Mouse (Mus musculus) urinary bladder, postnatal 25 days (tissue): Measurements from ENCODE around the gene Krt7.
A peak's percentile ranks its signal among the peaks of the same experiment; 100 is the strongest.

Source experiments
- DNase-seq: peaks from one replicate; pipeline ENCODE4 v3.0.0; 2022; ENCODE audit warnings: low spot score

Gene Krt7

GRCm38 (mm10) chr15:101410775-101411174, at the start of gene Krt7:
Krt7 (plus strand) TSS chr15:101411043.
- DNase-seq, result no peak

DNA sequence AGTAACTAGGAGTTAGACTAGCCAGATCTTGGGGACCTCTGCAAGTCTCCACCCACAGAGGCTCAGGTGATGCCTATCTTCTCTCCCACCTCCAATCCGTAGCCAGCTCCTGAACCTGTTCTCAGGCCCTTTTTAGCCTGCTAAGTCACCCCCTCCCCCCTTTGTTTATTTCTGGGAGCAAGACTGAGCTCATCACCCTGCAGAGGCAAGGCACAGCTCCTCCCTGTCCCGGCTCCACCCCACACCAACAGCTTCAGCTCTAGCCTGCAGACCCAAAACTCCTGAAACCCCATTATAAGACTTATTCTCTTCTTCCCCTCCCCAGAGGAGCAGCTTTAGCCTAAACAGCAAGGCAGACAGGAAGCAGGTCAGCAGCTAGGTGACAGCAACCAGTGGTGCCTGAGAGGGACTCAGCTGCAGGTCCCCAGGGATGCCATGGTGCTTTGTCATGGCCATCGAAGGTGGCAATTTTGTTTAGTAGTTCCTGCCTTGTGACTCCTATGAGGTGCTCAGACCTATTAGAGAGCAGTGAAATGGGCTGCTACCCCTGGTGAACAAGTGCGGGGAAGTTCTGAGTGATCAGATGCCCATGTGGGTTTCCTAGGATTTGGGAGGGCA, 48.3 kb upstream of the Krt7 start:
- DNase-seq, result no peak

DNA sequence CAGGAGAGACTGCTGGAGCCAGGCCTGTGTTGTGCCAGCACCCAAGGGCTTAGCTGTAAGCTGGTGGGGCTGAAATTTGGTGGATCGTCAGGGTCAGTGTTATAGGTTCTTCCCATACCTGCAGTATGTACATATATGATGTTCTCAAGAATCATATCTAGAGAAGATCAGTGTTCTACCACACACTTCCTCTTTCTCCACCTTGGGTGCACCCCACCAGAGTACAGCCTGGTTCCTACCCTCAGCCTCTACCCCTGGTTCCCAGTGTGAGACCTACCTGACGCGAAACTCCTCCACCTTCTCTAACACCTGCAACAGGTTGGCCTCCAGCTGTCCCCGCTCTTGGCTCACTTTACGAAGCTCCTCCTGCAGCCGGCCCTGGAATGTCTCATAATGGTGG, 46.9 kb upstream of the Krt7 start:
- DNase-seq, result no peak

DNA sequence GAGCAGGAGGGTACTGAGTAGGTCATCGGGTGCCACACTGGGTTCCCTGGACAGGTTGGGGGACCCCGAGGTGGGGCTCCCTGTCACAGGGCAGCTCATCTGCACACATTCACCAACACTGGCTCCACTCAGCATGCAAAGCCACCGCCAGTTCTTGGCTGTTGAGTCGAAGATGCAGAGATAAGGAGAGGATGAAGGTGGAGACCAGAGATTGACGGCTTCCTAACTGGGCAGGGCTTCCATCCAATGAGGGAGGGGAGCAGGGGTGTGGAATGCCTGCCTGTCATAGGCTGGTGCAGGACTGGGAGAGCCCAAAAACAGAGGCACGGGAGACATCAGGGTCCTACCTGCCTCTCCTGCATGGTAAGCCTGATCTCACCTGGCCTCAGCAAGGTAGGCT, 46.4 kb upstream of the Krt7 start:
- no peak for DNase-seq

DNA sequence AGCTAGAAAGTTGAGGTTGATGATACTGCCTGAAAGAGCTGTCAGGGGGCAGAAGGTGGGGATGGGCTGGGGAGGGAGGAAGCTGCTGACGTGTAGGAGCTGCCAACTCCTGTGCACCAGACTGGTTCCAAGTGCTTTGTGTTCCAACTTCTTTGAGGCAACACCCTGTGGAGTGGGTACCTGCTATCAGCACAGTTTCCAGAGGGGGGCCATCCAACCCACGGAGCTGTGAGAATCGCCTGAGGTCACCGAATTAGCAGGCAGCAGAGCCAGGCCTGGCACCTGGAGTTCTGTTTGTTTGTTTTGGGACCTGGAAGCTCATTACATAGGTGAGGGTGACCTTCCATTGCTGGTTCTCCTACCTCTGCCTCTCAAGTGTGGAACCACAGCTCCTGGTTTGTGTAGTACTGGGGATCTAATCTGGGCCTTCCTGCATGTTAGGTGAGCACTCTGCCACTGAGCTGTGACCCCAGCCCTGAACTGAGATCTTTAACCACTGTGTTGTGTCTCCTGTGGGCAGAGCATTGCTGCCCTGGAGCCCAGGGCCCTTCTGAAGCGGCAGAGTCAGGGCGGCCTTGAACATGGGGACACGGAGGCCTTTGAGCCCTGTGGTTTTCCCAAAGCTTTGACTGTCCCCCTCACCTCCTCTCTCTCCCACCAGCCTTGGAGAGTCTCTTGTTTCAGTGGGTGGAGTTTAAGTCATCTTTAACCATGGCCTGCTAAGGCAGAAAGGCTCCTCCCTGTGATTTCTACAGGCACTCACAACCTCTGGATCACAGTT, 45.8 kb upstream of the Krt7 start:
- no peak for DNase-seq

- no peak for DNase-seq
These were observed 45.1 kb upstream of the Krt7 start for GRCm38 (mm10) chr15:101365721-101366120.

- no peak for DNase-seq
These were observed 44.4 kb upstream of the Krt7 start for GRCm38 (mm10) chr15:101366482-101366881.

DNA sequence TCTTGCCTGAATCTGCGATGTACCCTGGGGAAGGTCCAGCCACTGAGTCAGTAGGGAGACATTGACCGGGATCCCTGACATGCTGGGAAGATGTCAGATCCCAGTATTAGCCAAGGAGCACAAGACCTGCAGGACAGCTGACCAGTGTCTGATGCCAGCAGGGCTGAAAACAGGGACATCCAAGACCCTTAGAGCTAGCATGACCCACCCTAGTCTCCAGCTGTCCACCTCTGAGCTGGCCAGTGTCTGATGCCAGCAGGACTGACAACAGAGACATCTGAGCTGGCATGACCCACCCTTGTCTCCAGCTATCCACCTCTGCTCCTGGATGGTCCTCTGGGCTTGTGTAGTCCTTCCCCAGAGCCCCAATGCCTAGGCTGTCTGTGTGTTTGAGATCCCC, 43.9 kb upstream of the Krt7 start:
- no peak for DNase-seq

GRCm38 (mm10) chr15:101367497-101367896, 43.3 kb upstream of the Krt7 start:
- no peak for DNase-seq

- no peak for DNase-seq
These were observed 42.8 kb upstream of the Krt7 start for GRCm38 (mm10) chr15:101368015-101368414.

GRCm38 (mm10) chr15:101368502-101369381, 42.1 kb upstream of the Krt7 start:
- DNase-seq, result no peak

GRCm38 (mm10) chr15:101369382-101370100, 41.3 kb upstream of the Krt7 start:
- no peak for DNase-seq

DNA sequence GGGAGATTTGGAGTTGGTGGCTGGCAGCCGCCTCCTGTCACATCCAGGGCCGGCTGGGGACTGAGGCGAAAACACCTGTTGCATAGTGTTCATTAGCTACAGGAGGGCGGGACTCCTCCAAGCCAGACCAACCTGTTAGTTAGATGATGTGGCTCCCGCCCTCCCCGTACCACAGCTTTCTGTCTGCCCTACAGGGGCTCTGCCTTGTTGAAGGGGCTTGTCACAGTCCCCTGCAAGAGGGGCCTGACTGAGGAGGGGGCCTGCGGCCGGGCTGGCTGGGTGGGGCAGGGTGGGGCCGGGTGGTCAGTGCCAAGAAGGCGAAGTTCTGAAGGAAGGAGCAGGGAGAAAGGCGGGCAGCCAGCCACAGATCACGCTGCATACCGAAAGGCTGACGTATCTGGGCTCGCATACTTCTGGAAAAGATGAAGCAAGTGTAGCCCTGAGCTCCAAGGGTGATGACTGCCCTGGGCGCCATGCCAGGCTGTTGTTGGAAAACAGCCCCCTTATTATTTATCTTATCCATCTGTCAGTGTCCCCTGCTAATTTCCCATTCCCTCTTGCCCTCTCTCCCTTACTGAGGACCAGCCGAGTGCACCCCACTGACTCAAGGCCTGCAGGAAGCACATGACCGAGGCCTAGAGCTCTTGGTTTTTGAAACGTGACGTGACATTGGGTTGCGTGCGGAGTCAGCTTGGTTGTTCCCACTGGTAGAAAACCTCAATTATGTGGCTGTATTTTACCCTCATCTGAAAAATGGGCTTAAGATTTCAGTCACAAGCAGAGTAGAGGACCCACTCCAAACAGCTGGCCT, 40.5 kb upstream of the Krt7 start, which contains the start of gene Krt80:
Krt80 (minus strand) TSS at position 62 of the 811 bp plus-strand sequence.
- DNase-seq, result peak; percentile 83

- no peak for DNase-seq
These were observed 39.5 kb upstream of the Krt7 start for GRCm38 (mm10) chr15:101371141-101371985.

DNA sequence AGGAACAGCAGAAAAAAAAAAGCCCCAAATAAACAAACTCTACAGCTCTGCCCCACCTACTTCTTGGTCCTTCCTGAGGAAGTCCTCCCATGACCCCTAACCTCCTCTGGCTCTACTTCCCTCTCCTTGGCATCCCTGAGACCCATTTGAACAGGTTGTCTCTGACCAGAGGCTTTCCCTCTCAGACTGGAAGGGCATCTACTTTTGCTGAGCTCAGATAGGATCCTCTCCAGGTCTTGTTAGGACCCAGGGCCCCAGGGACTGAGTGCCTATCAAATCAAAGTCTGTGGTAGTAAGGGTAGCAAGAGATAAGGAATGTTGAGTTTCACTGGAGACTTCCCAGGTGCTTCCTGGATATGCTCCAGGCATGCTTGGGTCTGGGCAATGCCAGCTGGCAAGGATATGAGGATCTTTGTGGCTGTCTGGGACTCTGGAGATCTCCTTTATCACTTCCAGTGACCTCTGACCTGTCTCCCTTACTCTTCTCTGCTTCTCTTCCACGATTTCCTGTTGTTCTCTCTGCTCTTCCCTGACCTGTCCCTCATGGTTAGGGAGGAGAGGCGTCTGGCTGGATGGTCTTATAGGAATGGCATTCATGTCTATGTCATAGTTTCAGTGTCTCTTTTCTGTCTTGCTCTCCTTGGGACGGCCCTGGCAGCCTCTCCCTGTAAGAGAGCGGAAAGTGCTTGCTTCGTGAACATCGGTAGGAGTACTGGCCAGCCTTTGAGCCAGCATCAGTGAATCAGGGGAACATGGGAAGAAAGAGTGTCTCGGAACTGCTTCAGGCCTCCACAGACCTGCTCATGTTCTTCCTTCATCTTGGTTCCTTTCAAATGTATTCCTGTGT, 38.5 kb upstream of the Krt7 start:
- DNase-seq, result no peak

DNA sequence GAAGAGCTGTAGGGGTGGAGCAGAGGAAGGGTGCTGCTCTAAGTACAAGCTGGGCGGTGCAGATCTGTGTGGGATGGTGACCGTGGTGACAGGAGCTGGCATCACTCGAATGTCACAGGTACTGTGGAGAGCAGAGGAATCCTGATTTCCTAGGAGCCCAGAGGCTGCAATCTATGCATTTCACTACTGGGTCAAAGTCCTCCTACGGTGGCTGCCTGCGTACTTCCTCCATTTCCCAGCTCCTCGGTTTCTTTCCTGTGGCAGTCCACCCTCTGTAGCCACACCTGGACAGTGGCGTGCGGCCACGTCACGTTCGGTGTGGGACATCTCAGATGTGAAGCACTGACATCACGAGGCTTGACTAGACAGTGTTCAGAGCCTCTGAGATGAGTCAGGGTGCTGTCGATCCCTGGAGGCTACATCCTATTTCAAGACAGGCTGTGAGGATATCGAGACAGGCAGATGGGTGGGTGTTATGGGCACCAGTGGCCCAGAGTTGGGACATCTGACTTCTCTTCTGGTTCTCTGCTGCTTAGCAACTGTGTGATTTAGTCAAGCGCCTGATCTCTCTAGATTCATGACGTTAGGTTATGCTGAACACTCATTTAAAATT, 37.5 kb upstream of the Krt7 start:
- no peak for DNase-seq

- no peak for DNase-seq
These were observed 36.0 kb upstream of the Krt7 start for GRCm38 (mm10) chr15:101374879-101375278.

- DNase-seq, result no peak
These were observed 34.7 kb upstream of the Krt7 start for GRCm38 (mm10) chr15:101375956-101376775.
